Mouse (Mus musculus) kidney, embryonic 14.5 days (tissue): ENCODE measurements around the gene Tcf3. TPM values are rescaled to one million over a fixed set of nuclear protein-coding genes. Genes with fewer than 3 reads are reported as not detected.

Experiments
- ATAC-seq: fragments of 200-750 bp; cut with Nextera tagmentation; 2 replicates; pipeline ENCODE4 v1.8.0; 2017; ENCODE audit warnings: moderate number of reproducible peaks, mild to moderate bottlenecking, moderate TSS enrichment, moderate library complexity; ENCODE audit not compliant: low FRiP score, low TSS enrichment
- H3K27ac ChIP-seq: fragments of 300-500 bp; sonication (generic); 2 replicates; pipeline ENCODE4 v1.5.1; 2014; ENCODE audit warnings: low read depth, mild to moderate bottlenecking, low read length, moderate library complexity, mixed read lengths
- H3K27me3 ChIP-seq: fragments of 300-500 bp; sonication (generic); 2 replicates; pipeline ENCODE4 v1.6.1; 2014; ENCODE audit warnings: mild to moderate bottlenecking, low read length; ENCODE audit not compliant: control insufficient read depth, insufficient read depth
- H3K36me3 ChIP-seq: fragments of 300-500 bp; sonication (generic); 2 replicates; pipeline ENCODE4 v1.6.1; 2014; ENCODE audit warnings: low read length, mixed read lengths; ENCODE audit not compliant: control insufficient read depth, insufficient read depth
- H3K4me1 ChIP-seq: fragments of 300-500 bp; sonication (generic); 2 replicates; pipeline ENCODE4 v1.6.1; 2014; ENCODE audit warnings: low read length, mixed read lengths; ENCODE audit not compliant: control insufficient read depth, insufficient read depth
- H3K4me2 ChIP-seq: fragments of 300-500 bp; sonication (generic); replicated peaks from 2 replicates; pipeline ENCODE4 v1.6.1; 2014; ENCODE audit warnings: low read depth, mild to moderate bottlenecking, low read length
- H3K4me3 ChIP-seq: fragments of 300-500 bp; sonication (generic); 2 replicates; pipeline ENCODE4 v1.5.1; 2014; ENCODE audit warnings: mild to moderate bottlenecking, low read length
- H3K9ac ChIP-seq: fragments of 300-500 bp; sonication (generic); 2 replicates; pipeline ENCODE4 v1.6.1; 2014; ENCODE audit warnings: low read depth, mild to moderate bottlenecking, low read length, moderate library complexity
- H3K9me3 ChIP-seq: fragments of 300-500 bp; sonication (generic); 2 replicates; pipeline ENCODE4 v1.6.1; 2016; ENCODE audit warnings: low read length; ENCODE audit not compliant: control insufficient read depth
- WGBS: fragments of 180-500 bp; shearing (Covaris S2); extraction: QIAGEN DNeasy Blood & Tissue Kit; methylation state at CpG from one replicate; pipeline ENCODE4 v1.1.7; 2014; 5-methylcytosine and 5-hydroxymethylcytosine counted together
- microRNA-seq: library from miRNA; unstranded; fragments of <30 nt; microRNA quantifications from one replicate; pipeline ENCODE4, GENCODE M21; 2016
- polyA plus RNA-seq: library from polyadenylated mRNA; unstranded; fragments of >200 nt; fragmentation: Nextera tagmentation; extraction: Ambion mirVana; gene quantifications from 2 replicates; pipeline ENCODE4 v1.2.1, GENCODE M21; 2014

The Tcf3 gene
- polyA plus RNA-seq, 1 experiment from 2014 or later, result 162 TPM

DNA sequence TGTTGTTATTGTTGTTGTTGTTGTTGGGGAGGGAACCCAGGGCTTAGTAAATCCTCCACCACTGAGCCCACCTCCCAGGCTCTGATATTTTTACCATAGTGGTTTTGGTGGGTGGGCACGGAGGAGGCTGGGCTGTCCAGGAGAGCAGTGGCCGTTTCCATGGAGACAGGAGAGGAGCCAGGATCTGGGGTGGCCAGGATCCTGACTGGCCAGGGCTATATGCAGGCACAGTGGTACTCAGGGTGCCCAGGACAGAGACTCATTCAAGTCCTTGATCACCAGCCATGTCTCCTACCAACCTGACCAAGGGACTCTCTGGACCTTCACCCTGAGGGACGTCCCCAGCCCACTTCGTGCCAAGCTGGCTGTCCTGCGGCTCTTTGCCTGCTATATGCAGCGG is 69.7 kb downstream of the Tcf3 start:
- Histone ChIP-seq H3K27me3 (peaks cover 8% of the 10 kb centered on the region), H3K9me3 (no peaks in the 10 kb centered on the region), H3K4me2 (no peak overlapping the region), H3K4me3 (no peak overlapping the region), H3K36me3 (no peaks in the 10 kb centered on the region), H3K27ac (no peak overlapping the region), H3K9ac (no peak overlapping the region), H3K4me1 (no peaks in the 10 kb centered on the region)
- 43% methylated on average over 6 of the region's 6 CpGs for WGBS
- no peak for ATAC-seq

Small RNAs within 50 kb of the gene (microRNA-seq; reads per million reads assigned to microRNA genes)
- gene Gm22721, result not detected

Other genes starting within 250 kb of the Tcf3 start
- 64.4 and 65.1 TPM in 2 replicates for gene Mum1, start 207.2 kb downstream of the Tcf3 start, polyA plus RNA-seq
- 382 and 390 TPM in 2 replicates for gene Ndufs7, start 184.5 kb downstream of the Tcf3 start, polyA plus RNA-seq
- 30.2 and 33.6 TPM in 2 replicates for gene Gamt, start 172.6 kb downstream of the Tcf3 start, polyA plus RNA-seq
- 45.8 and 56.9 TPM in 2 replicates for gene Dazap1, start 172.2 kb downstream of the Tcf3 start, polyA plus RNA-seq
- 1,166 and 1,350 TPM in 2 replicates for gene Rps15, start 141.2 kb downstream of the Tcf3 start, polyA plus RNA-seq
- 1.0 and 1.4 TPM in 2 replicates for gene Apc2, start 137.7 kb downstream of the Tcf3 start, polyA plus RNA-seq
- 36.1 and 40.5 TPM in 2 replicates for gene 2310011J03Rik, start 113.1 kb downstream of the Tcf3 start, polyA plus RNA-seq
- gene Pcsk4, start 104.1 kb downstream of the Tcf3 start, polyA plus RNA-seq, result 6.2 and 8.1 TPM in 2 replicates
- gene Reep6, start 103.7 kb downstream of the Tcf3 start, polyA plus RNA-seq, result 5.6 and 7.1 TPM in 2 replicates
- gene Adamtsl5, start 85.2 kb downstream of the Tcf3 start, polyA plus RNA-seq, result 1.2 and 2.7 TPM in 2 replicates
- gene Plk5, start 77.2 kb downstream of the Tcf3 start, polyA plus RNA-seq, result 0.62 and 0.66 TPM in 2 replicates
- gene Mex3d, start 46.0 kb downstream of the Tcf3 start, polyA plus RNA-seq, result 8.7 and 14.6 TPM in 2 replicates
- 248 and 270 TPM in 2 replicates for gene Mbd3, start 34.1 kb downstream of the Tcf3 start, polyA plus RNA-seq
- gene Uqcr11, start 26.8 kb downstream of the Tcf3 start, polyA plus RNA-seq, result 806 and 1,046 TPM in 2 replicates
- not detected in 2 replicates for gene Onecut3, start 61.2 kb upstream of the Tcf3 start, polyA plus RNA-seq
- gene Atp8b3, start 105.5 kb upstream of the Tcf3 start, polyA plus RNA-seq, result 0.22 and 0.24 TPM in 2 replicates
- 25.8 and 31.3 TPM in 2 replicates for gene Rexo1, start 127.9 kb upstream of the Tcf3 start, polyA plus RNA-seq
- 10.1 and 10.2 TPM in 2 replicates for gene Klf16, start 143.7 kb upstream of the Tcf3 start, polyA plus RNA-seq
- gene Abhd17a, start 156.7 kb upstream of the Tcf3 start, polyA plus RNA-seq, result 125 and 130 TPM in 2 replicates
- 88.5 and 103 TPM in 2 replicates for gene Scamp4, start 169.2 kb upstream of the Tcf3 start, polyA plus RNA-seq
- gene Adat3, start 169.2 kb upstream of the Tcf3 start, polyA plus RNA-seq, result 8.0 and 8.8 TPM in 2 replicates
- 1.9 and 2.5 TPM in 2 replicates for gene Gm49322, start 172.4 kb upstream of the Tcf3 start, polyA plus RNA-seq
- 127 and 134 TPM in 2 replicates for gene Csnk1g2, start 189.2 kb upstream of the Tcf3 start, polyA plus RNA-seq
- gene Btbd2, start 223.4 kb upstream of the Tcf3 start, polyA plus RNA-seq, result 63.4 and 80.2 TPM in 2 replicates
- gene Mknk2, start 244.5 kb upstream of the Tcf3 start, polyA plus RNA-seq, result 68.1 and 99.2 TPM in 2 replicates